Mouse (Mus musculus) forebrain, embryonic 12.5 days (tissue): Measurements from ENCODE around the gene Ppp1r27. TPM values are rescaled to one million over a fixed set of nuclear protein-coding genes. Genes with fewer than 3 reads are reported as not detected.

Experiments
- ATAC-seq: fragments of 200-750 bp; cut with Nextera tagmentation; 2 replicates; pipeline ENCODE4 v1.8.0; 2017; ENCODE audit warnings: moderate TSS enrichment; ENCODE audit not compliant: low FRiP score
- H3K27ac ChIP-seq: fragments of 300-500 bp; sonication (generic); 2 replicates; pipeline ENCODE4 v1.5.1; 2016; ENCODE audit warnings: mild to moderate bottlenecking
- H3K27me3 ChIP-seq: fragments of 300-500 bp; sonication (generic); 2 replicates; pipeline ENCODE4 v1.6.1; 2016; ENCODE audit warnings: mild to moderate bottlenecking
- H3K36me3 ChIP-seq: fragments of 300-500 bp; sonication (generic); replicated peaks from 2 replicates; pipeline ENCODE4 v1.6.1; 2016; ENCODE audit warnings: mild to moderate bottlenecking
- H3K4me1 ChIP-seq: fragments of 300-500 bp; sonication (generic); 2 replicates; pipeline ENCODE4 v1.6.1; 2016
- H3K4me2 ChIP-seq: fragments of 300-500 bp; sonication (generic); 2 replicates; pipeline ENCODE4 v1.6.1; 2016; ENCODE audit warnings: mild to moderate bottlenecking, moderate library complexity
- H3K4me3 ChIP-seq: fragments of 300-500 bp; sonication (generic); replicated peaks from 2 replicates; pipeline ENCODE4 v1.5.1; 2016; ENCODE audit warnings: mild to moderate bottlenecking
- H3K9ac ChIP-seq: fragments of 300-500 bp; sonication (generic); 2 replicates; pipeline ENCODE4 v1.6.1; 2016; ENCODE audit warnings: mild to moderate bottlenecking
- H3K9me3 ChIP-seq: fragments of 300-500 bp; sonication (generic); 2 replicates; pipeline ENCODE4 v1.6.1; 2016
- WGBS: fragments of 180-500 bp; shearing (Covaris S2); methylation state at CpG from one replicate; pipeline ENCODE4 v1.1.7; 2016; 5-methylcytosine and 5-hydroxymethylcytosine counted together
- polyA plus RNA-seq: library from polyadenylated mRNA; unstranded; fragments of >200 nt; fragmentation: Nextera tagmentation; extraction: Ambion mirVana; gene quantifications from 2 replicates; pipeline ENCODE4 v1.2.1, GENCODE M21; 2016

The Ppp1r27 gene
- polyA plus RNA-seq, 1 experiment from 2014 or later, result not detected

- peak overlapping the region; percentile 99 for H3K4me2 ChIP-seq
- H3K4me3 ChIP-seq, result peak overlapping the region; percentile 96
- 1% methylated on average over 43 of the region's 44 CpGs for WGBS
- peaks cover 25% of the 10 kb centered on the region for H3K4me1 ChIP-seq
- peak; percentile 55 for ATAC-seq
- H3K9ac ChIP-seq, result peak overlapping the region; percentile 94
- no peaks in the 10 kb centered on the region for H3K27me3 ChIP-seq
- H3K36me3 ChIP-seq, result peaks cover 55% of the 10 kb centered on the region
- H3K9me3 ChIP-seq, result 0 out of 2 replicates have a peak, but pooled peaks cover 4% of the 10 kb centered on the region
- H3K27ac ChIP-seq, result peak overlapping the region; percentile 93
Observed at GRCm38 (mm10) chr11:120580871-120581331, 30.0 kb upstream of the Ppp1r27 start.

- Histone ChIP-seq H3K9ac (peak overlapping the region; percentile 94), H3K27ac (peak overlapping the region; percentile 93), H3K27me3 (no peaks in the 10 kb centered on the region), H3K4me3 (peak overlapping the region; percentile 96), H3K9me3 (0 out of 2 replicates have a peak, but pooled peaks cover 4% of the 10 kb centered on the region), H3K4me2 (peak overlapping the region; percentile 99), H3K36me3 (peaks cover 48% of the 10 kb centered on the region), H3K4me1 (peaks cover 25% of the 10 kb centered on the region)
- WGBS, result 63% methylated on average over 7 of the region's 7 CpGs
- ATAC-seq, result no peak
Observed at GRCm38 (mm10) chr11:120580190-120580589, 29.3 kb upstream of the Ppp1r27 start.

- peaks cover 43% of the 10 kb centered on the region for H3K36me3 ChIP-seq
- H3K4me3 ChIP-seq, result peak overlapping the region; percentile 96
- 0 out of 2 replicates have a peak, but pooled peaks cover 4% of the 10 kb centered on the region for H3K9me3 ChIP-seq
- peak overlapping the region; percentile 93 for H3K27ac ChIP-seq
- ATAC-seq, result peak; percentile 31
- peak overlapping the region; percentile 94; the same call in 1 of the 2 replicates for H3K9ac ChIP-seq
- H3K4me1 ChIP-seq, result peaks cover 29% of the 10 kb centered on the region
- H3K27me3 ChIP-seq, result no peaks in the 10 kb centered on the region
- H3K4me2 ChIP-seq, result peak overlapping the region; percentile 99
- 66% methylated on average over 15 of the region's 15 CpGs for WGBS
Observed at GRCm38 (mm10) chr11:120579316-120580107, 28.6 kb upstream of the Ppp1r27 start.

- Histone ChIP-seq H3K27ac (0 out of 2 replicates have a peak overlapping the region, but pooled peaks have one; percentile 60), H3K9ac (no peak overlapping the region), H3K4me3 (no peak overlapping the region), H3K4me1 (peaks cover 36% of the 10 kb centered on the region), H3K36me3 (peaks cover 36% of the 10 kb centered on the region), H3K27me3 (no peaks in the 10 kb centered on the region), H3K9me3 (0 out of 2 replicates have a peak, but pooled peaks cover 1% of the 10 kb centered on the region), H3K4me2 (no peak overlapping the region)
- WGBS, result 87% methylated on average over 11 of the region's 11 CpGs
- ATAC-seq, result no peak
Observed at GRCm38 (mm10) chr11:120578694-120579243, 27.8 kb upstream of the Ppp1r27 start.

GRCm38 (mm10) chr11:120578024-120578693 is 27.2 kb upstream of the Ppp1r27 start:
- 90% methylated on average over 10 of the region's 10 CpGs for WGBS

GRCm38 (mm10) chr11:120577211-120578023 is 26.5 kb upstream of the Ppp1r27 start:
- WGBS, result 82% methylated on average over 7 of the region's 7 CpGs
- Histone ChIP-seq H3K36me3 (peaks cover 31% of the 10 kb centered on the region), H3K27ac (peak overlapping the region; percentile 36; the same call in 1 of the 2 replicates), H3K27me3 (no peaks in the 10 kb centered on the region), H3K4me2 (no peak overlapping the region), H3K4me1 (peaks cover 37% of the 10 kb centered on the region), H3K9ac (peak overlapping the region; percentile 1; the same call in 1 of the 2 replicates), H3K9me3 (no peaks in the 10 kb centered on the region), H3K4me3 (no peak overlapping the region)
- no peak for ATAC-seq

More at GRCm38 (mm10) chr11:120578024-120578693, 27.2 kb upstream of the Ppp1r27 start:
- Histone ChIP-seq H3K9ac (peak overlapping the region; percentile 1; the same call in 1 of the 2 replicates), H3K27ac (0 out of 2 replicates have a peak overlapping the region, but pooled peaks have one; percentile 13), H3K4me3 (no peak overlapping the region), H3K4me2 (no peak overlapping the region), H3K4me1 (peaks cover 37% of the 10 kb centered on the region), H3K9me3 (no peaks in the 10 kb centered on the region), H3K36me3 (peaks cover 31% of the 10 kb centered on the region), H3K27me3 (no peaks in the 10 kb centered on the region)
- no peak for ATAC-seq

GRCm38 (mm10) chr11:120576365-120576981 is 25.5 kb upstream of the Ppp1r27 start:
- ATAC-seq, result no peak
- Histone ChIP-seq H3K4me1 (peaks cover 35% of the 10 kb centered on the region), H3K9me3 (no peaks in the 10 kb centered on the region), H3K36me3 (peaks cover 31% of the 10 kb centered on the region), H3K4me3 (no peak overlapping the region), H3K4me2 (no peak overlapping the region), H3K27me3 (no peaks in the 10 kb centered on the region), H3K9ac (no peak overlapping the region), H3K27ac (peak overlapping the region; percentile 36; the same call in 1 of the 2 replicates)
- WGBS, result 89% methylated on average over 3 of the region's 3 CpGs

GRCm38 (mm10) chr11:120575940-120576339 is 25.0 kb upstream of the Ppp1r27 start:
- Histone ChIP-seq H3K4me3 (no peak overlapping the region), H3K27me3 (no peaks in the 10 kb centered on the region), H3K9me3 (no peaks in the 10 kb centered on the region), H3K4me2 (no peak overlapping the region), H3K27ac (no peak overlapping the region), H3K36me3 (peaks cover 36% of the 10 kb centered on the region), H3K4me1 (peaks cover 40% of the 10 kb centered on the region), H3K9ac (no peak overlapping the region)
- no peak for ATAC-seq

- no peaks in the 10 kb centered on the region for H3K9me3 ChIP-seq
- H3K4me2 ChIP-seq, result no peak overlapping the region
- H3K9ac ChIP-seq, result no peak overlapping the region
- no peak for ATAC-seq
- H3K4me3 ChIP-seq, result no peak overlapping the region
- H3K36me3 ChIP-seq, result peaks cover 45% of the 10 kb centered on the region
- H3K27me3 ChIP-seq, result no peaks in the 10 kb centered on the region
- no peak overlapping the region for H3K27ac ChIP-seq
- WGBS, result 74% methylated on average over 2 of the region's 2 CpGs
- peaks cover 37% of the 10 kb centered on the region for H3K4me1 ChIP-seq
Observed at GRCm38 (mm10) chr11:120575046-120575445, 24.1 kb upstream of the Ppp1r27 start.

GRCm38 (mm10) chr11:120574278-120574600 is 23.3 kb upstream of the Ppp1r27 start:
- H3K27ac ChIP-seq, result no peak overlapping the region

GRCm38 (mm10) chr11:120573585-120574277 is 22.8 kb upstream of the Ppp1r27 start:
- peak overlapping the region; percentile 92 for H3K27ac ChIP-seq
- H3K36me3 ChIP-seq, result peaks cover 44% of the 10 kb centered on the region
- peak overlapping the region; percentile 92 for H3K4me2 ChIP-seq
- H3K9me3 ChIP-seq, result no peaks in the 10 kb centered on the region
- peaks cover 26% of the 10 kb centered on the region for H3K4me1 ChIP-seq
- H3K4me3 ChIP-seq, result peak overlapping the region; percentile 97
- under 1% methylated on average over 23 of the region's 23 CpGs for WGBS
- peak overlapping the region; percentile 81 for H3K9ac ChIP-seq
- ATAC-seq, result 0 out of 2 replicates have a peak, but pooled peaks have one; percentile 9
- no peaks in the 10 kb centered on the region for H3K27me3 ChIP-seq

More at GRCm38 (mm10) chr11:120574278-120574600, 23.3 kb upstream of the Ppp1r27 start:
- peak overlapping the region; percentile 81 for H3K9ac ChIP-seq
- no peaks in the 10 kb centered on the region for H3K27me3 ChIP-seq
- peak overlapping the region; percentile 97 for H3K4me3 ChIP-seq
- H3K36me3 ChIP-seq, result peaks cover 46% of the 10 kb centered on the region
- no peaks in the 10 kb centered on the region for H3K9me3 ChIP-seq
- no peak for ATAC-seq
- 43% methylated on average over 5 of the region's 5 CpGs for WGBS
- H3K4me2 ChIP-seq, result peak overlapping the region; percentile 92
- peaks cover 29% of the 10 kb centered on the region for H3K4me1 ChIP-seq
